Mouse (Mus musculus): ENCODE measurements around the gene 2610001J05Rik.

DNA sequence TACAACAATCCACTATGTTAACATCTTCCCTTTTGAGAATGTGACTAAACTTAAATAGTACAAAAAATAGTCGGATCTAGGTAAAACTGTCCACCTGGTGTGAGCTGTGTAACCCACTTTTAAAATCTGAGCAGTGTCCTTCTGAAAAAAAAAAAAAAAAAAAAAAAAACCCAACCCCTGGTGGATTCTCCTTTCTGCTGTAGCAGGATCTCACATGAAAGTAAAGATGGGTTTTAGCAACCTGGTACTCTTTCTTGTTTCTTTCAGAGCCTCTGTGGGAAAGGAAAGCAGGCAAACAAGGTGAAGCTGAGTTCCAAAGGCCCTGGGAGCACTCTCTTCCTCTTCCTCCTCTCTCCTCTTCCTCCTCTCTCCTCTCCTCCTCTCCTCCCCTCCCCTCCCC lies 42.4 kb downstream of the 2610001J05Rik start:
- TF ChIP-seq POLR2AphosphoS5 (IDR thresholded peaks at IDR 0.05; ENCODE audit: insufficient replicate concordance, low read depth, low read length): no peak
- no peak for TF ChIP-seq CTCF (IDR thresholded peaks at IDR 0.05; ENCODE audit: low read depth, low read length)
- TF ChIP-seq GATA1 (IDR thresholded peaks at IDR 0.05; ENCODE audit: borderline replicate concordance, low read length): no peak
